Mouse (Mus musculus) embryonic facial prominence, embryonic 13.5 days (tissue): ENCODE measurements at regions not wholly inside any gene's neighbourhood (a gene's known extent, or its start where the extent isn't known, plus 50 kb on each side); places are given as distances from the start of the nearest gene placed in this dataset.

Experiments used
- ATAC-seq: fragments of 200-750 bp; cut with Nextera tagmentation; 2 replicates; pipeline ENCODE4 v1.8.0; 2017; ENCODE audit warnings: low read depth; ENCODE audit not compliant: insufficient number of reproducible peaks, insufficient read depth, low FRiP score, low TSS enrichment
- H3K27ac ChIP-seq: fragments of 300-500 bp; sonication (generic); 2 replicates; pipeline ENCODE4 v1.5.1; 2015; ENCODE audit warnings: moderate library complexity, mild to moderate bottlenecking, inconsistent platforms
- H3K27me3 ChIP-seq: fragments of 300-500 bp; sonication (generic); 2 replicates; pipeline ENCODE4 v1.6.1; 2015; ENCODE audit warnings: mild to moderate bottlenecking, inconsistent platforms
- H3K36me3 ChIP-seq: fragments of 300-500 bp; sonication (generic); 2 replicates; pipeline ENCODE4 v1.6.1; 2015; ENCODE audit warnings: mild to moderate bottlenecking, inconsistent platforms
- H3K4me1 ChIP-seq: fragments of 300-500 bp; sonication (generic); 2 replicates; pipeline ENCODE4 v1.6.1; 2015; ENCODE audit warnings: inconsistent platforms
- H3K4me2 ChIP-seq: fragments of 300-500 bp; sonication (generic); 2 replicates; pipeline ENCODE4 v1.6.1; 2015; ENCODE audit warnings: moderate library complexity, mild to moderate bottlenecking, inconsistent platforms
- H3K4me3 ChIP-seq: fragments of 300-500 bp; sonication (generic); 2 replicates; pipeline ENCODE4 v1.5.1; 2015; ENCODE audit warnings: mild to moderate bottlenecking, inconsistent platforms
- H3K9ac ChIP-seq: fragments of 300-500 bp; sonication (generic); 2 replicates; pipeline ENCODE4 v1.6.1; 2015; ENCODE audit warnings: mild to moderate bottlenecking, inconsistent platforms
- H3K9me3 ChIP-seq: fragments of 300-500 bp; sonication (generic); 2 replicates; pipeline ENCODE4 v1.6.1; 2016; ENCODE audit warnings: inconsistent platforms
- WGBS: fragments of 180-500 bp; shearing (Covaris S2); methylation state at CpG from one replicate; pipeline ENCODE4 v1.1.7; 2015; ENCODE audit warnings: mixed read lengths; 5-methylcytosine and 5-hydroxymethylcytosine counted together

DNA sequence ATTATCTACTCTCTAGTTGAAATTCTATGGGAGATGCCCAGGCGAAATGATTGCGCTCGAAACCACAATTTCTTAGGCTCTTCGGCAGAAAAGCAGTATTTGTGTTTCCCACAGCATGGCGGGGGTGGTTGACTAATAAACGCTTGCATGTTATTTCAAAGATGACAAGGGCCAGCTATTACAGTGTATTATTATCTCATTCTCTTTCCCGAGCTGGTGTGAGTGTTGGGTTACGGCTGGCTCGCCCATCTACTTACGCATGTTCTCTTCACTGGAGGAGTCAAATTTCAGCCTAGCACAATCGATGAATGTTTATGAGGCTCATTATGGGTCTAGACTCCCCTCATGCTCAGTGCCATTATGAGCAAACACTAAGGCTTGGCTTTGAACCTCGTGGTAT is 51.2 kb upstream of the Tmem26 start:
- Histone ChIP-seq H3K27ac (no peak overlapping the region), H3K9me3 (no peaks in the 10 kb centered on the region), H3K36me3 (no peaks in the 10 kb centered on the region), H3K4me1 (peaks cover 22% of the 10 kb centered on the region), H3K9ac (no peak overlapping the region), H3K27me3 (no peaks in the 10 kb centered on the region), H3K4me3 (no peak overlapping the region), H3K4me2 (no peak overlapping the region)
- WGBS, result 40% methylated on average over 12 of the region's 12 CpGs
- no peak for ATAC-seq

- Histone ChIP-seq H3K4me3 (no peak overlapping the region), H3K9ac (no peak overlapping the region), H3K4me1 (peaks cover 22% of the 10 kb centered on the region), H3K36me3 (no peaks in the 10 kb centered on the region), H3K4me2 (no peak overlapping the region), H3K27me3 (no peaks in the 10 kb centered on the region), H3K9me3 (no peaks in the 10 kb centered on the region), H3K27ac (peak overlapping the region; percentile 58; the same call in 1 of the 2 replicates)
- WGBS, result 40% methylated on average over 9 of the region's 9 CpGs
- no peak for ATAC-seq
Measured at GRCm38 (mm10) chr10:68673102-68673872, 50.2 kb upstream of the Tmem26 start.
